Mouse (Mus musculus) adrenal gland, adult (tissue): Measurements from ENCODE around the gene Aplnr.
A peak's percentile ranks its signal among the peaks of the same experiment; 100 is the strongest.

Source experiments
- DNase-seq, 2 experiments: peaks; one replicate each; pipeline ENCODE4 v3.0.0; 2022 to 2023; ENCODE audit warnings: low spot score in 1 of 2; ENCODE audit not compliant: inconsistent age in 2 of 2

Gene Aplnr

GRCm38 (mm10) chr2:85136089-85136488 lies at the start of gene Aplnr:
Gene Aplnr (plus strand): TSS chr2:85136225.
- no peak for DNase-seq

GRCm38 (mm10) chr2:85088716-85089646 lies 47.0 kb upstream of the Aplnr start:
- DNase-seq: no peak

- no peak for DNase-seq
Measured at GRCm38 (mm10) chr2:85091325-85091724, 44.7 kb upstream of the Aplnr start.

GRCm38 (mm10) chr2:85093376-85093775 lies 42.6 kb upstream of the Aplnr start:
- DNase-seq: peak; percentile 30 to 67

GRCm38 (mm10) chr2:85095906-85096305 lies 40.1 kb upstream of the Aplnr start:
- peak; percentile 41 to 73 for DNase-seq

- no peak for DNase-seq
Measured at GRCm38 (mm10) chr2:85098014-85098413, 38.0 kb upstream of the Aplnr start.

GRCm38 (mm10) chr2:85098824-85099511 lies 37.1 kb upstream of the Aplnr start:
- DNase-seq: peak; percentile 61 to 77

GRCm38 (mm10) chr2:85103201-85103600 lies 32.8 kb upstream of the Aplnr start:
- no peak for DNase-seq

- no peak for DNase-seq
Measured at GRCm38 (mm10) chr2:85105426-85106013, 30.5 kb upstream of the Aplnr start.

GRCm38 (mm10) chr2:85106068-85106790 lies 29.8 kb upstream of the Aplnr start:
- no peak for DNase-seq

- DNase-seq: no peak
Measured at GRCm38 (mm10) chr2:85106941-85107340, 29.1 kb upstream of the Aplnr start.

- DNase-seq: no peak
Measured at GRCm38 (mm10) chr2:85110288-85110875, 25.6 kb upstream of the Aplnr start.

GRCm38 (mm10) chr2:85123187-85123868 lies 12.7 kb upstream of the Aplnr start:
- peak; percentile 44 to 81 for DNase-seq

- DNase-seq: peak; percentile 79 to 93
Measured at GRCm38 (mm10) chr2:85123869-85124535, 12.0 kb upstream of the Aplnr start.

GRCm38 (mm10) chr2:85129496-85129971 lies 6.5 kb upstream of the Aplnr start:
- DNase-seq: peak; percentile 28 to 52

GRCm38 (mm10) chr2:85131226-85131625 lies 4.8 kb upstream of the Aplnr start:
- no peak for DNase-seq

- DNase-seq: no peak
Measured at GRCm38 (mm10) chr2:85131724-85132123, 4.3 kb upstream of the Aplnr start.

- DNase-seq: peak in 1 of 2 experiments; percentile 68
Measured at GRCm38 (mm10) chr2:85132204-85132603, 3.8 kb upstream of the Aplnr start.

GRCm38 (mm10) chr2:85135099-85135498 lies 926 bp upstream of the Aplnr start:
- no peak for DNase-seq
